Mouse (Mus musculus) spleen, adult 10 weeks (tissue): ENCODE results near the gene Pik3r3. TPM values are rescaled to one million over a fixed set of nuclear protein-coding genes. Genes with fewer than 3 reads are reported as not detected.

ENCODE experiments used
- polyA plus RNA-seq: library from polyadenylated mRNA; stranded (reverse); fragments of 350-450 nt; fragmentation: Illumina TruSeq; extraction: RNeasy Lipid Tissue Mini Kit (QIAGEN cat#74804); gene quantifications from one replicate; pipeline ENCODE4 v1.2.3, GENCODE M21; 2015; ENCODE audit warnings: low replicate concordance; ENCODE audit not compliant: insufficient read depth

Gene Pik3r3
- polyA plus RNA-seq, result 7.0 TPM

GRCm38 (mm10) chr4:116221140-116221851 is at the start of gene Pik3r3:
TSS of gene Pik3r3 (plus strand) at chr4:116221618.

GRCm38 (mm10) chr4:116173072-116173471 is 48.3 kb upstream of the Pik3r3 start, which contains the start of the genes 1700042G07Rik and Gm49337:
TSS of gene 1700042G07Rik (plus strand) at chr4:116173372.
TSS of gene Gm49337 (plus strand) at chr4:116173384.

Other genes with a start within 250 kb of the Pik3r3 start
- gene Faah, start 203.7 kb upstream of the Pik3r3 start, polyA plus RNA-seq, result 23.8 TPM
- 21.4 TPM for gene Nsun4, start 167.7 kb upstream of the Pik3r3 start, polyA plus RNA-seq
- 789 TPM for gene Uqcrh, start 146.5 kb upstream of the Pik3r3 start, polyA plus RNA-seq
- gene Lrrc41, start 146.3 kb upstream of the Pik3r3 start, polyA plus RNA-seq, result 11.7 TPM
- gene Rad54l, start 97.9 kb upstream of the Pik3r3 start, polyA plus RNA-seq, result 7.1 TPM
- gene Pomgnt1, start 97.8 kb upstream of the Pik3r3 start, polyA plus RNA-seq, result 34.9 TPM
- 3.5 TPM for gene Lurap1, start 70.3 kb upstream of the Pik3r3 start, polyA plus RNA-seq
- not detected for gene Tspan1, start 54.0 kb upstream of the Pik3r3 start, polyA plus RNA-seq
- gene 1700042G07Rik, start 48.2 kb upstream of the Pik3r3 start, polyA plus RNA-seq, result not detected
- not detected for gene Gm49337, start 48.2 kb upstream of the Pik3r3 start, polyA plus RNA-seq
- 18.8 TPM for gene Mast2, start 242.6 kb downstream of the Pik3r3 start, polyA plus RNA-seq